In the genomic region with DNA sequence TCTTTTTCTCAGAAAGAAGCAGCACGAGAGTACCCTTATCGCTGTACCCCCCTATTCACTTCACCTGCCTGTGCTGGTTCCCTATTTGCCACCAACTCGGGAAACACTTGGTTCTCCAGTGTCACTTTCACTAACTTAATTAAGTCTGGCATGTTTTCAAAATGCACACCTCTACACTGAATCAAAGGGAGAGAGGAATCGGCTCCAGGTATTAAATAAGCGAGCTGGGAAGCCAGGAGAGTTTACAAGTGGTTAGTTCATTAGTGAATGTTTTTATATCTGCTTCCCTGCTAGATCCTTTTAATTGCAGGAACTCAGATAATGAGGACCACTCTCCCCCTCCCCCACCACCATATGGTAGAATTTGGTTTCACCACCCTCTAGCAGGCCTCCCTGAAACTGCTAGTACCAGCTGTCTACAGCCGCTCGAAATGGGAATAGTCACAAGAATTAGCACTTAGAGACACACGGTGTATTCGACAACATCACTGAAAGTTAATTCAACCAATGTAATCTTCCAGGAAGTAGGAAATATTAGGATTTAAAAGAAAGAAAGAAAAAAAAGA, we compare ENCODE assay signal across 12 mouse cellular contexts. TPM values are rescaled to one million over a fixed set of nuclear protein-coding genes. Genes with fewer than 3 reads are reported as not detected.
DNase-seq lines count a peak whose midpoint lies in the region; ATAC-seq and TF ChIP-seq lines count a peak whose summit lies in the region.
"Had no signal": no experiment of that assay in that cellular context is flagged by ENCODE, and none has a peak within 500 bp of the region (broad histone marks: within the 10 kb centered on the region; RNA-seq: fewer than 3 reads in every experiment).

No protein-coding gene starts in this region.

- ATAC-seq in embryonic facial prominence, embryonic 15.5 days (ENCODE audit: insufficient number of reproducible peaks, low FRiP score, low TSS enrichment, low read depth) = no peak

- H3K9ac ChIP-seq in embryonic facial prominence, embryonic 15.5 days = no peak overlapping the region
- H3K9ac ChIP-seq: kidney, embryonic 15.5 days; lung, embryonic 15.5 days had no signal

- H3K4me2 ChIP-seq in embryonic facial prominence, embryonic 15.5 days (replicated peaks) = no peak overlapping the region
- H3K4me2 ChIP-seq: kidney, embryonic 15.5 days; lung, embryonic 15.5 days had no signal

- peaks cover 5% of the 10 kb centered on the region; the same call in 1 of the 2 replicates for H3K36me3 ChIP-seq in embryonic facial prominence, embryonic 15.5 days
- H3K36me3 ChIP-seq: kidney, embryonic 15.5 days had no signal

- TF ChIP-seq CTCF in brain, embryonic 14.5 days (IDR thresholded peaks at IDR 0.05; ENCODE audit: borderline replicate concordance, extremely low read depth, insufficient read depth, insufficient read length) = no peak

- H3K9me3 ChIP-seq in embryonic facial prominence, embryonic 15.5 days (replicated peaks) = no peaks in the 10 kb centered on the region
- H3K9me3 ChIP-seq: kidney, embryonic 15.5 days; lung, embryonic 15.5 days had no signal

- 33% methylated on average over 9 of the region's 9 CpGs for WGBS in embryonic facial prominence, embryonic 15.5 days

- peak overlapping the region; percentile 4; the same call in 1 of the 2 replicates for H3K27ac ChIP-seq in embryonic facial prominence, embryonic 15.5 days (replicated peaks)
- H3K27ac ChIP-seq: kidney, embryonic 15.5 days; lung, embryonic 15.5 days had no signal

- TF ChIP-seq POLR2A in brain, embryonic 14.5 days (IDR thresholded peaks at IDR 0.05; ENCODE audit: borderline replicate concordance, extremely low read depth, insufficient read depth, insufficient read length, poor library complexity, severe bottlenecking) = no peak

- H3K4me1 ChIP-seq in embryonic facial prominence, embryonic 15.5 days = peaks cover 26% of the 10 kb centered on the region

- no peak overlapping the region for H3K4me3 ChIP-seq in embryonic facial prominence, embryonic 15.5 days (replicated peaks)
- H3K4me3 ChIP-seq: kidney, embryonic 15.5 days; lung, embryonic 15.5 days had no signal

- DNase-seq in Muller cell, postnatal 12 days (ENCODE audit: inconsistent ontology term) = peak; percentile 75
- peak; percentile 95 for DNase-seq in brain, embryonic 14.5 days (ENCODE audit: low read depth)
- peak; percentile 50 to 88 for DNase-seq in layer of hippocampus, postnatal 14 days (ENCODE audit: low spot score in 2 of 2)
- no peak for DNase-seq in spleen, postnatal 14 days (ENCODE audit: low spot score in 2 of 2)
- no peak for DNase-seq in gastrocnemius, postnatal 4 days (ENCODE audit: low spot score in 2 of 2)
- DNase-seq in liver = no peak
- no peak for DNase-seq in adrenal gland, postnatal 10 days
- DNase-seq: thymus, postnatal 36 days had no signal

- no peaks in the 10 kb centered on the region for H3K27me3 ChIP-seq in embryonic facial prominence, embryonic 15.5 days
- H3K27me3 ChIP-seq: kidney, embryonic 15.5 days; lung, embryonic 15.5 days had no signal

RNA-seq across cellular contexts. Expression of gene Gm9747, which starts 28.2 kb away (rescaled TPM):
- 0.05 and 0.15 TPM in 2 replicates for polyA plus RNA-seq in brain, embryonic 14.5 days (2012; rRNA removed)
- polyA plus RNA-seq in embryonic facial prominence, embryonic 15.5 days (2015; fragmentation: Nextera tagmentation; extraction: Ambion mirVana) = 34.4 and 38.8 TPM in 2 replicates
- total RNA-seq in layer of hippocampus, postnatal 14 days (2021) = not detected
- total RNA-seq in gastrocnemius, postnatal 4 days (2021) = not detected
- total RNA-seq in adrenal gland, postnatal 10 days (2021) = not detected
- total RNA-seq: gastrocnemius, adult 8-10 months had no signal

RNA-seq across cellular contexts. Expression of gene Irs1, which starts 30.1 kb away (rescaled TPM):
- 11.8 and 17.6 TPM in 2 replicates for polyA plus RNA-seq in brain, embryonic 14.5 days (2012; rRNA removed)
- polyA plus RNA-seq in embryonic facial prominence, embryonic 15.5 days (2015; fragmentation: Nextera tagmentation; extraction: Ambion mirVana) = 10.8 and 12.0 TPM in 2 replicates
- 10 to 100 TPM; 25.8 to 29.5 TPM for total RNA-seq in layer of hippocampus, postnatal 14 days (2021)
- 100 to 1,000 TPM in 1 of 2 experiments, 10 to 100 TPM in 1; 90.7 to 105 TPM for total RNA-seq in gastrocnemius, postnatal 4 days (2021)
- total RNA-seq in adrenal gland, postnatal 10 days (2021) = 10 to 100 TPM; 17.0 to 24.9 TPM

RNA-seq across cellular contexts. Expression of gene Rhbdd1, which starts 55.1 kb away (rescaled TPM):
- polyA plus RNA-seq in brain, embryonic 14.5 days (2012; rRNA removed) = 4.5 and 6.3 TPM in 2 replicates
- polyA plus RNA-seq in embryonic facial prominence, embryonic 15.5 days (2015; fragmentation: Nextera tagmentation; extraction: Ambion mirVana) = 9.1 and 10.3 TPM in 2 replicates
- 1 to 10 TPM; 6.6 to 7.5 TPM for total RNA-seq in layer of hippocampus, postnatal 14 days (2021)
- 10 to 100 TPM; 10.6 to 10.9 TPM for total RNA-seq in gastrocnemius, postnatal 4 days (2021)
- 10 to 100 TPM; 20.4 to 21.2 TPM for total RNA-seq in adrenal gland, postnatal 10 days (2021)

Comparison
In these comparisons a context has a peak if more than half of its experiments do, and no peak if none do; other contexts are left out.
1. DNase-seq: peak in Muller cell, postnatal 12 days (single experiment), brain, embryonic 14.5 days (single experiment) and layer of hippocampus, postnatal 14 days (2 of 2); none in spleen, postnatal 14 days (0 of 2), gastrocnemius, postnatal 4 days (0 of 2), liver (single experiment) and adrenal gland, postnatal 10 days (single experiment).